Mouse (Mus musculus) lung, postnatal 14 days (tissue): Measurements from ENCODE around the gene Lcat.

ENCODE experiments used
- DNase-seq: peaks from one replicate; pipeline ENCODE4 v3.0.0; 2021

The Lcat gene

GRCm38 (mm10) chr8:105942542-105942941 is 640 bp downstream of the Lcat start:
- DNase-seq, result no peak

- no peak for DNase-seq
Observed at GRCm38 (mm10) chr8:105942026-105942425, 1.2 kb downstream of the Lcat start.

GRCm38 (mm10) chr8:105938306-105938669 is 4.9 kb downstream of the Lcat start, which contains the start of gene Psmb10:
TSS of gene Psmb10 (minus strand) at chr8:105938444.
- DNase-seq, result peak; percentile 27

- DNase-seq, result peak; percentile 44
Observed at GRCm38 (mm10) chr8:105937496-105938305, 5.5 kb downstream of the Lcat start.

GRCm38 (mm10) chr8:105936866-105937475 is 6.2 kb downstream of the Lcat start:
- peak; percentile 88 for DNase-seq

GRCm38 (mm10) chr8:105935863-105936603 is 7.1 kb downstream of the Lcat start:
- no peak for DNase-seq

GRCm38 (mm10) chr8:105935105-105935504 is 8.1 kb downstream of the Lcat start:
- no peak for DNase-seq

GRCm38 (mm10) chr8:105933762-105934161 is 9.4 kb downstream of the Lcat start, which contains the start of gene Ctrl:
TSS of gene Ctrl (minus strand) at chr8:105933862.
- no peak for DNase-seq

- no peak for DNase-seq
Observed at GRCm38 (mm10) chr8:105932525-105932924, 10.7 kb downstream of the Lcat start.

GRCm38 (mm10) chr8:105931271-105931670 is 11.9 kb downstream of the Lcat start:
- DNase-seq, result no peak

GRCm38 (mm10) chr8:105930602-105931001 is 12.6 kb downstream of the Lcat start:
- DNase-seq, result peak; percentile 91

- DNase-seq, result no peak
Observed at GRCm38 (mm10) chr8:105925123-105925522, 18.1 kb downstream of the Lcat start.

- no peak for DNase-seq
Observed at GRCm38 (mm10) chr8:105919390-105919789, 23.8 kb downstream of the Lcat start.

- DNase-seq, result no peak
Observed at GRCm38 (mm10) chr8:105900941-105901616, 42.1 kb downstream of the Lcat start.

GRCm38 (mm10) chr8:105900180-105900940 is 42.8 kb downstream of the Lcat start, which contains the start of gene Pskh1:
TSS of gene Pskh1 (plus strand) at chr8:105900441.
- peak; percentile 95 for DNase-seq

- no peak for DNase-seq
Observed at GRCm38 (mm10) chr8:105897801-105898480, 45.2 kb downstream of the Lcat start.

GRCm38 (mm10) chr8:105893339-105893738 is 49.8 kb downstream of the Lcat start, which contains the start of gene Nrn1l:
TSS of gene Nrn1l (plus strand) at chr8:105893567.
- DNase-seq, result peak; percentile 76

GRCm38 (mm10) chr8:105892432-105892831 is 50.8 kb downstream of the Lcat start:
- DNase-seq, result peak; percentile 30

GRCm38 (mm10) chr8:105890870-105891269 is 52.3 kb downstream of the Lcat start:
- DNase-seq, result no peak

GRCm38 (mm10) chr8:105889756-105890465 is 53.3 kb downstream of the Lcat start:
- no peak for DNase-seq
